Mouse (Mus musculus): ENCODE results near the gene H1fx. TPM values are rescaled to one million over a fixed set of nuclear protein-coding genes. Genes with fewer than 3 reads are reported as not detected.

H1fx gene
- 21.2 and 25.4 TPM in 2 replicates for polyA plus RNA-seq (2015; fragmentation: Nextera tagmentation; extraction: Ambion mirVana)

DNA sequence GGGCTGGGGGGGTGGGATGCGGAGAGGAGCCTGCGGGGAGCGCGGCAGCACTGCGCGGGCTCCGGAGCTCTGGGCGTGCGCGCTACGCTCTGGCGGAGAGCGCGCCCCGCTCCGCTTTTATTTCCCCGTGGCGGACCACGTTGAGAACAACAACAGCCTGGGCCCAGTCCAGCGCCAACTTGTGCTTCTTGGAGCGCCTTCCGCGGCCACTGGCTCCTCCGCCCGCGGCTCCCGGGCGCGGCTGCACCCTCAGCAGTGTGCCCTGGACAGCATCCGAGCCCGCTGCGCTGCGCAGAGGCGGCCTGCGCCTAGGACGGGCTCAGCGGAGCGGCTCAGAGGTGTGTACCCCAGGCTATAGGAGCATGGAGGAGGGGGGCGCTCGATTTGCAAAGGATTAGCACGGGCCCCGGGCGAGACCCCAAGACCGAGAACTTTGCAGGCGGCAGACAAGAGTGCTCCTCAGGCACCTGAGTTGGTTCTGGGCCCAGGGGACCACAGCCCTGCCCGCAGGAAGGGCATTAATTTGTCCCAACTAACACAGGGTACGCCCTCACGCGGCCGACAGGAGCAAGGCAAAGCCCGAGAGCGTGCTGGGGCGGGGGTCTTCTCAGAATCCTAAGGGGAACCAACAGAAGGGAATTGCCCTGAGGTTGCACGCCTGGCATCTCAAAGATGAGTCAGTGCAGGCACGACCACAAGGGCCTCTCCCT is at the start of gene H1fx:
Gene H1fx (minus strand): TSS at position 91 of the 710 bp plus-strand sequence.

Small RNA genes lying within 50 kb of the gene (microRNA-seq; reads per million reads assigned to microRNA genes)
- gene Gm47286, result 0.20 to 1.7 reads per million in 2 experiments

Other genes starting within 250 kb of the H1fx start
- 0.33 TPM in 1 of 2 replicates, not detected in the other for gene Gp9, start 203.6 kb downstream of the H1fx start, polyA plus RNA-seq (2015; fragmentation: Nextera tagmentation; extraction: Ambion mirVana)
- 7.4 and 8.5 TPM in 2 replicates for gene Rab43, start 169.5 kb downstream of the H1fx start, polyA plus RNA-seq (2015; fragmentation: Nextera tagmentation; extraction: Ambion mirVana)
- gene Gm45140, start 145.8 kb downstream of the H1fx start, polyA plus RNA-seq (2015; fragmentation: Nextera tagmentation; extraction: Ambion mirVana), result 1.5 and 2.2 TPM in 2 replicates
- 21.0 and 30.2 TPM in 2 replicates for gene Isy1, start 142.8 kb downstream of the H1fx start, polyA plus RNA-seq (2015; fragmentation: Nextera tagmentation; extraction: Ambion mirVana)
- gene Cnbp, start 130.5 kb downstream of the H1fx start, polyA plus RNA-seq (2015; fragmentation: Nextera tagmentation; extraction: Ambion mirVana), result 1,054 and 1,079 TPM in 2 replicates
- gene Copg1, start 93.8 kb downstream of the H1fx start, polyA plus RNA-seq (2015; fragmentation: Nextera tagmentation; extraction: Ambion mirVana), result 63.5 and 67.2 TPM in 2 replicates
- 18.7 and 22.7 TPM in 2 replicates for gene Hmces, start 67.7 kb downstream of the H1fx start, polyA plus RNA-seq (2015; fragmentation: Nextera tagmentation; extraction: Ambion mirVana)
- gene Rab7, start 63.6 kb upstream of the H1fx start, polyA plus RNA-seq (2015; fragmentation: Nextera tagmentation; extraction: Ambion mirVana), result 236 and 256 TPM in 2 replicates
- gene Rpn1, start 102.8 kb upstream of the H1fx start, polyA plus RNA-seq (2015; fragmentation: Nextera tagmentation; extraction: Ambion mirVana), result 84.4 and 103 TPM in 2 replicates
- gene Gata2, start 212.3 kb upstream of the H1fx start, polyA plus RNA-seq (2015; fragmentation: Nextera tagmentation; extraction: Ambion mirVana), result 9.9 and 13.1 TPM in 2 replicates
- gene Dnajb8, start 240.6 kb upstream of the H1fx start, polyA plus RNA-seq (2015; fragmentation: Nextera tagmentation; extraction: Ambion mirVana), result not detected in 2 replicates